Mouse (Mus musculus): ENCODE data around the gene Cct4.

Cct4 gene

GRCm38 (mm10) chr11:22990393-22991126 is at the start of gene Cct4:
TSS of gene Cct4 (plus strand) at chr11:22990519.
- DNase-seq: peak; percentile 88

DNA sequence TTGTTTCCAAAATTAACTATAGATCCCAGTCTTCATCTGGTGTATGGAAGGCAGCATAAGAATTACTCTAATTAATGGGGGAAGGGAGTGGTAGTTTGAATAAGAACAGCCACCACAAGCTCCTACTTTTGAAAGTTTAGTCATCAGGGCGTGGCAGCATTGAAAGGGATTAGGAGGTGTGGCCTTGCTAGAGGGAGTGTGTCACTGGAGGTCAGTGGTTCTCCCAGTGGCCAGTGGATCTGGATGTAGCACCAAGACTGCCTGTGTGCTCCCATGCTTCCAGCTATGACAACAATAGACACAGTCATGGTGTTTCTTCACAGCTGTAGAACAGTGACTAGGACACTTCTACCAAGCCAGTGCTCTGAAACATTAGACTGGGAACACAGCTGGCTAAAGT is 41.2 kb upstream of the Cct4 start:
- no peak for DNase-seq

DNA sequence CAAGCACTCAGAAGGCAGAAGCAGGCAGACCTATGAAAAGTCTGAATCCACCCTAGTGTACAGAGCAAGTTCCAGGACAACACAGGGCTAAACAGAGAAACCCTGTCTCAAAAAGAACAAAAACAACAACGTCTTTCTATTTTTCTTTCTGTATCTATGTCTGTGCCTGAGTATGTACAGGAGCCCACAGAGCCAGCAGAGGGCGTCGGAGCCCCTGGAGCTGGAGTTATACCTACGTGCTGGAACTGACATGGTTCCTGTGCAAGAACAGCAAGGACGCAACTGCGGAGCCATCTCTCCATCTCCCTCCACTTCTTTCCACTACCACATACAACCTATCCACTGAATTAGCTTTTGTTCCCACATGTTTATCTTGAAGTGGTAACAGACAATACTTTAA is 40.2 kb upstream of the Cct4 start:
- DNase-seq: no peak

- DNase-seq: no peak
These were observed 37.7 kb upstream of the Cct4 start for GRCm38 (mm10) chr11:22952668-22953067.

GRCm38 (mm10) chr11:22956346-22956745 is 34.0 kb upstream of the Cct4 start:
- no peak for DNase-seq

DNA sequence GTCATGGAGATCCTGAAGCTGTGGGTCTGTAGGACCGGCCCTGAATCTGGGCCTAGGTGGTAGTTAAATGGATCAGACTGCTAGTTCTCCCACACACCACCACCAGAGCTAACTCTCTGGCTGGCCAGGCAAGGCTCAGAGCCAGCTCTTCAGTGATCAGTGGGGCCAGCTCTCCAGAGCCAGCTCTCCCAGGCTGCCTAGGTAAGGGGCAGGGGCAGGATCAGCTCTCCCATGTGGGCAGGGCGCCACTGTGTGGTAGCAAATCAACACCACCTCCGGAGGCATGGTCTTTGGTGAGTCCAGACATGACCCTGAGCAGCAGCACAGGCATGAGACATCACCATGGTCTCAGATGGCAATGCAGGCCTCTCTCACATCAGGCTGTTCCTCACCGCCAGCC is 33.5 kb upstream of the Cct4 start:
- no peak for DNase-seq

- no peak for DNase-seq
These were observed 32.4 kb upstream of the Cct4 start for GRCm38 (mm10) chr11:22957791-22958374.

GRCm38 (mm10) chr11:22962101-22962500 is 28.2 kb upstream of the Cct4 start:
- no peak for DNase-seq

- DNase-seq: no peak
These were observed 25.9 kb upstream of the Cct4 start for GRCm38 (mm10) chr11:22964401-22964800.

- DNase-seq: no peak
These were observed 24.8 kb upstream of the Cct4 start for GRCm38 (mm10) chr11:22965503-22965902.

DNA sequence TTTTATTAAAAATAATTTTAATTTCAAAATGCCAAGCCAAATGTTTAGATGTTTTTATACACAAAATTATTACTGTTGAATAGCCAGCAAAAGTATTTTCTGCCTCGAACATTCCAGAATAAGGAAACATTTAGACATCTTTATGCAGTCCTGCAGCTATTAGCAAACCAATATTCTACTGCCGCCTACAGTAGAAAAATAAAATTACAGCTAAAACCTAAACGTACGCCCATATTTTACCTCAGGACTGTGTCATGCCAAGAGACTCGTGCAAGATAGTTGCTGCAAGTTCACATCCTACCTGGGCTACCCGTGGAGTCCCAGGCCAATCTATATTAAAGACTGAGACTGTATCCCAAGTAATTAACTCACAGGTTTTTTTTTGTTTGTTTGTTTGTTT is 20.8 kb upstream of the Cct4 start:
- no peak for DNase-seq

DNA sequence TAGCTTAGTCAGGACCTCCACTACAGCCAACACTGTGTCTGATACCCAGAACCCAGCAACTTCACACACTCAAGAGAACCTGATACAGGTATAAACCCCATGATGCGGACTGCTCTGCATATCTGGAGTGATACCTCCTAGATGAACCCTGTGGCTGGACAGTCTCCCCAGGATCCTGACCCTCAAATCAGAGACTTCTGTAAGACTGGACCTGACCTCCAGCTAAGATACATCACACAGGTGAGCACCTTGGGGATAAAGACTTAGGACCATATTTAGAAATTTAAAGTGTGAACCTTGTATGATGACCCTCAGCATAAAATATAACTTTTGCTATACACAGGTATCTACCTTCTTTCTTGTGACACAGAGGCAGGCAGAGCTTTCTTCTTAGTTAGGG is 19.8 kb upstream of the Cct4 start:
- DNase-seq: no peak

DNA sequence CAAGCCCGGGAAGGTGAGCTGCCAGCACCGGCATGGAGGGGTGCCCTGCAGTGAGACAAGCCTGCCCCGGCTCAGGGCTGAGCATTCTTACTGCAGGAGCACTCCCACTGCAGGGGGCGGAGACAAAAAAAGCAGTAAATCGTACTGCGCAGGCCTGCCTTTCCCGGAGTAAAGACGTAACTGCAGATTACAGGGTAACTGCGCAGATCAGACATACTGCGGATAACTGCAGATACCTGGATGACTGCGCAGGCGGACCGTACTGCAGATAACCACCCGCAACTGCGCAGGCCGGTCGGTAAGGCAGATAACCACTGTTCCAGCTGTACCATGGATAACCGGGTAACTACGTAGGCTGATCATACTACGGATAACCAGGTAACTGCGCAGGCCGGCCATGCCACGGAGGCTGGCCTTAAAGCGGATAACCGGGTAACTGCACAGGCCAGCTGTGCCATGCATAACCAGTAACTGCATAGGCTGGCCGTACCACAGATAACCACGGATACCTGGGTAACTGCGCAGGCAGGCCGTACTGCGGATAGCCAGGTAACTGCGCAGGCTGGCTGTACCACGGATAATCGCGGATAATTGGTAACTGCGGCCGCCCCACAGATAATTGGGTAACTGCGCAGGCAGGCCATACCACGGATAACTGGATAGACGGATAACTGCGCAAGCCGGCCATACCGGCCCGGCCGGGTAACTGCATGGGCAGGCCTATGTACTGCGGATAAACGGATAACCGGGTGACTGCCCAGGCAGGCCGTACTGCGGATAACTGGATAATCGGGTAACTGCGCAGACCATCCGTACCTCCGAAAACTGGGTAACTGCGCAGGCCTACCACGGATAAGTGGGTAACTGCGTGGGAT is 18.2 kb upstream of the Cct4 start, which contains the start of gene Zrsr1:
TSS of gene Zrsr1 (plus strand) at position 171 of the 875 bp plus-strand sequence.
- peak; percentile 75 for DNase-seq

- peak; percentile 81 for DNase-seq
These were observed 17.4 kb upstream of the Cct4 start for GRCm38 (mm10) chr11:22972746-22973526.

DNA sequence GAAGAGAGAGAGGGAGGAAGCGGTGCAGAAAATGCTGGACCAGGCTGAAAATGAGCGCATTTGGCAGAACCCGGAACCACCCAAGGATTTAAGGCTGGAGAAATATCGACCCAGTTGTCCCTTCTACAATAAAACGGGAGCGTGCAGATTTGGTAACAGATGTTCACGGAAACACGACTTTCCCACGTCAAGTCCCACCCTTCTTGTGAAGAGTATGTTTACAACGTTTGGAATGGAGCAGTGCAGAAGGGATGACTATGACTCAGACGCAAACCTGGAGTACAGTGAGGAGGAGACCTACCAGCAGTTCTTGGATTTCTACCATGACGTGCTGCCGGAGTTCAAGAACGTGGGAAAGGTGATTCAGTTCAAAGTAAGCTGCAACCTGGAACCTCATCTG is 16.7 kb upstream of the Cct4 start:
- DNase-seq: no peak

GRCm38 (mm10) chr11:22978215-22978614 is 12.1 kb upstream of the Cct4 start:
- DNase-seq: no peak

- peak; percentile 64 for DNase-seq
These were observed 11.6 kb upstream of the Cct4 start for GRCm38 (mm10) chr11:22978711-22979110.

- no peak for DNase-seq
These were observed 11.1 kb upstream of the Cct4 start for GRCm38 (mm10) chr11:22979221-22979620.

DNA sequence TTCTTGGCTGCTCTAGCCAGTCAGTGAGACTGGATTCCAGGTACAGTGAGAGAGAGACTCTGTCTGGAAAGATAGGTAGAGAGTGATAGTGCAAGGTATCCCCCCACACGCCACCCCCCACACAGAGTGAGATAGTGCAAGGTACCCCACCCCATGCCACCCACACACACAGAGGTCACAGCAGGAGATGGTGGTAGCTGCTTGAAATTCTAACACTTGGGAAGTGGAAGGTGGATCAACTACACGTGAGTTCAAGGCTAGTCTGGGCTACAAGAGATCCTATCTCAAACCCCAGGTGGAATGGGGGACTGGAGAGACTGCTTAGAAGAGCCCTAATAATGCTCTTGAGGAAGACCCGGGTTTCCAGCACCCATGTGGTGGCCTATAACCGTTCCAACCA is 9.3 kb upstream of the Cct4 start:
- DNase-seq: no peak

GRCm38 (mm10) chr11:22981543-22981950 is 8.8 kb upstream of the Cct4 start:
- DNase-seq: no peak

DNA sequence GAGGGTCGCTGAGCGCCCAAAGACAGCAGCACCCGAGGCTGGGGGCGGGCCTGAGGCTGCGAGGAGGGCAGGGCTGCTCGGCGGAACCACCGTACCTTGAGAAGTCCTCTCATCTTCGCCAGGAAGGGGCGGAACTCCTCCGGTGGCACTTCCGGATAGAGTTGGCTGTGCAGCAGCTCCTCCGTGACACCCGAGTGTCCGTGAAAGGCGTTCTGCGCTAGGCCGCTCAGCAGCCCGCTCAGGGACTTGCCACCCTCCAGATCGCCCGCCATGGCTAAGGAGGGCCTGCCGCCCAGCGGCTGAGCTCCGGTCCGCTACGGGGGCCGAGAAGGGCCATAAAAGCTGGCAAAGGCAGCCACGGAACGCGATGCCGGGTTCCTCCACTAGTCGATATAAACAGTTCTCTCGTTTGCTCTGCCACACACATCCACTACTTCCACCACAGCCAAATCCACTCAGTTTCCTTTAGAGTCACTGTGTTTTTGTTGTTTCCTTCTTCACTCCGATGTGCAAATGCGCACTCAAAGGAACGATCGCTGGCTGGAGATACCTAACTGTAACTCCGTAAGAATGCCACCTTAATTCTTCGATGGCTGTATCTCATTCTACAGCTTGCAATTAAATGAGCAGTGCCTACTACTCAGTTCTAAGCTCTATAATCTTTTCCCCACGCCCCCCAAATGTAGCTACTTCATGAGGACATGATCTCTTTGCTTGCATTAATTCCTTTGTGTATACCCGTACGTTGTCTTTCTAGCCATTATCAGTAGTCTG is 8.1 kb upstream of the Cct4 start, which contains the start of the genes Gm28048 and Commd1:
TSS of gene Gm28048 (minus strand) at position 107 of the 774 bp plus-strand sequence.
TSS of gene Commd1 (minus strand) at position 399 of the 774 bp plus-strand sequence.
- peak; percentile 94 for DNase-seq

DNA sequence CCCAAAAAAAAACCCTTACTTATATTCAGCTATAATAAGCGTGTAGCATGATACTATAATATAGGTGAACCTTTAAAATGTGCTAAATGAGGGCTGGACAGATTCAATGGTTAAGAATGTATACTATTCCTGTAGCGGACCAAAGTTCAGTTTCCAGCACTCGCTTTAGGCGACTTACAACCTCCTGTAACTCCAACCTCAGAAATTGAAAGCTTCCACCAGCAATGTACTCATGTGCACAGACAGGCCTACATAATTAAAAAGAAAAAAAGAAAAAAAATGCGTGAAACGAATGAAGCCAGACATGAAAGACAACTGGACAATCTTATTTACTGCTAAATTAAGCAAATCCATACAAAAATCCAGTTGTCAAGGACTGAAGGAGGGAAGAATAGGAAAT is 7.5 kb upstream of the Cct4 start:
- no peak for DNase-seq
